Mouse (Mus musculus): Measurements from ENCODE around the gene Slc9b1. TPM values are rescaled to one million over a fixed set of nuclear protein-coding genes. Genes with fewer than 3 reads are reported as not detected.

The Slc9b1 gene
- polyA plus RNA-seq, 1 experiment from 2014 or later, result 0.23 TPM

- no peak overlapping the region for H3K27ac ChIP-seq
- peak overlapping the region; percentile 89 for H3K9ac ChIP-seq
- no peaks in the 10 kb centered on the region for H3K27me3 ChIP-seq
- 21% methylated on average over 7 of the region's 7 CpGs for WGBS
- peak overlapping the region; percentile 96 for H3K4me2 ChIP-seq (replicated peaks)
- peaks cover 29% of the 10 kb centered on the region for H3K4me1 ChIP-seq
- H3K36me3 ChIP-seq, result peaks cover 7% of the 10 kb centered on the region; the same call in 1 of the 2 replicates
- H3K4me3 ChIP-seq, result peak overlapping the region; percentile 71
- no peaks in the 10 kb centered on the region for H3K9me3 ChIP-seq
- ATAC-seq (ENCODE audit: low FRiP score, low read depth), result no peak
Measured at GRCm38 (mm10) chr3:135440221-135440620, 92.4 kb downstream of the Slc9b1 start.

GRCm38 (mm10) chr3:135440621-135441020 lies 92.8 kb downstream of the Slc9b1 start:
- H3K36me3 ChIP-seq, result peaks cover 7% of the 10 kb centered on the region; the same call in 1 of the 2 replicates
- 45% methylated on average over 10 of the region's 10 CpGs for WGBS
- no peaks in the 10 kb centered on the region for H3K27me3 ChIP-seq
- no peak overlapping the region for H3K27ac ChIP-seq
- no peaks in the 10 kb centered on the region for H3K9me3 ChIP-seq
- H3K4me3 ChIP-seq, result peak overlapping the region; percentile 71
- H3K4me2 ChIP-seq (replicated peaks), result peak overlapping the region; percentile 96
- peak overlapping the region; percentile 89 for H3K9ac ChIP-seq
- no peak for ATAC-seq (ENCODE audit: low FRiP score, low read depth)
- peaks cover 29% of the 10 kb centered on the region for H3K4me1 ChIP-seq

- no peak overlapping the region for H3K4me3 ChIP-seq
- H3K36me3 ChIP-seq, result peaks cover 15% of the 10 kb centered on the region
- H3K9me3 ChIP-seq, result no peaks in the 10 kb centered on the region
- no peak overlapping the region for H3K27ac ChIP-seq
- ATAC-seq (ENCODE audit: low FRiP score, low read depth), result no peak
- no peak overlapping the region for H3K9ac ChIP-seq
- H3K4me2 ChIP-seq (replicated peaks), result no peak overlapping the region
- no peaks in the 10 kb centered on the region for H3K27me3 ChIP-seq
- peaks cover 23% of the 10 kb centered on the region; the same call in 1 of the 2 replicates for H3K4me1 ChIP-seq
Measured at GRCm38 (mm10) chr3:135444930-135445329, 97.1 kb downstream of the Slc9b1 start.

Other genes starting within 250 kb of the Slc9b1 start
- gene Cenpe, start 135.5 kb upstream of the Slc9b1 start, polyA plus RNA-seq (2015; fragmentation: Nextera tagmentation; extraction: Ambion mirVana), result 30.8 and 31.4 TPM in 2 replicates
- 21.3 and 24.8 TPM in 2 replicates for gene Bdh2, start 66.8 kb upstream of the Slc9b1 start, polyA plus RNA-seq (2015; fragmentation: Nextera tagmentation; extraction: Ambion mirVana)
- 3.1 and 5.0 TPM in 2 replicates for gene Slc9b2, start 40.3 kb upstream of the Slc9b1 start, polyA plus RNA-seq (2015; fragmentation: Nextera tagmentation; extraction: Ambion mirVana)
- 66.8 and 67.7 TPM in 2 replicates for gene Cisd2, start 75.9 kb downstream of the Slc9b1 start, polyA plus RNA-seq (2015; fragmentation: Nextera tagmentation; extraction: Ambion mirVana)
- 506 and 507 TPM in 2 replicates for gene Ube2d3, start 90.1 kb downstream of the Slc9b1 start, polyA plus RNA-seq (2015; fragmentation: Nextera tagmentation; extraction: Ambion mirVana)
- gene Manba, start 137.6 kb downstream of the Slc9b1 start, polyA plus RNA-seq (2015; fragmentation: Nextera tagmentation; extraction: Ambion mirVana), result 5.5 and 5.7 TPM in 2 replicates